Mouse (Mus musculus) stomach, postnatal 0 days (tissue): Measurements from ENCODE around the gene Polr3gl. TPM values are rescaled to one million over a fixed set of nuclear protein-coding genes. Genes with fewer than 3 reads are reported as not detected.

Experiments used
- ATAC-seq: fragments of 200-750 bp; cut with Nextera tagmentation; 2 replicates; pipeline ENCODE4 v1.8.0; 2017; ENCODE audit not compliant: low FRiP score, low TSS enrichment
- DNase-seq: peaks from one replicate; pipeline ENCODE4 v3.0.0-alpha.2; 2016; ENCODE audit warnings: low spot score
- H3K27ac ChIP-seq: fragments of 300-500 bp; sonication (generic); replicated peaks from 2 replicates; pipeline ENCODE4 v1.5.1; 2014; ENCODE audit warnings: mild to moderate bottlenecking, control low read depth
- H3K27me3 ChIP-seq: fragments of 300-500 bp; sonication (generic); 2 replicates; pipeline ENCODE4 v1.6.1; 2014; ENCODE audit warnings: low read length; ENCODE audit not compliant: control insufficient read depth, insufficient read depth
- H3K36me3 ChIP-seq: fragments of 300-500 bp; sonication (generic); 2 replicates; pipeline ENCODE4 v1.6.1; 2014; ENCODE audit warnings: low read length, mixed read lengths; ENCODE audit not compliant: control insufficient read depth, insufficient read depth
- H3K4me1 ChIP-seq: fragments of 300-500 bp; sonication (generic); replicated peaks from 2 replicates; pipeline ENCODE4 v1.6.1; 2014; ENCODE audit warnings: antibody characterized with exemption; ENCODE audit not compliant: control insufficient read depth, insufficient read depth
- H3K4me2 ChIP-seq: fragments of 300-500 bp; sonication (generic); replicated peaks from 2 replicates; pipeline ENCODE4 v1.6.1; 2014; ENCODE audit warnings: low read depth, mild to moderate bottlenecking, control low read depth, moderate library complexity
- H3K4me3 ChIP-seq: fragments of 300-500 bp; sonication (generic); 2 replicates; pipeline ENCODE4 v1.5.1; 2014; ENCODE audit warnings: low read depth, low read length, control low read depth
- H3K9ac ChIP-seq: fragments of 300-500 bp; sonication (generic); 2 replicates; pipeline ENCODE4 v1.6.1; 2014; ENCODE audit warnings: mild to moderate bottlenecking, low read length, control low read depth, mixed read lengths
- H3K9me3 ChIP-seq: fragments of 300-500 bp; sonication (generic); 2 replicates; pipeline ENCODE4 v1.6.1; 2016; ENCODE audit warnings: low read length; ENCODE audit not compliant: control insufficient read depth
- CTCF ChIP-seq: IDR thresholded peaks from 2 replicates; pipeline ENCODE4 v1.5.1; 2016; ENCODE audit warnings: antibody characterized with exemption, low read depth, mild to moderate bottlenecking, moderate library complexity
- EP300 ChIP-seq: optimal IDR thresholded peaks from 2 replicates; pipeline ENCODE3; 2016; ENCODE audit warnings: antibody characterized with exemption
- WGBS: fragments of 180-500 bp; shearing (Covaris S2); extraction: QIAGEN DNeasy Blood & Tissue Kit; methylation state at CpG from one replicate; pipeline ENCODE4 v1.1.7; 2014; 5-methylcytosine and 5-hydroxymethylcytosine counted together
- polyA plus RNA-seq: library from polyadenylated mRNA; unstranded; fragments of >200 nt; fragmentation: Nextera tagmentation; extraction: Ambion mirVana; gene quantifications from 2 replicates; pipeline ENCODE4 v1.2.1, GENCODE M21; 2015

Gene Polr3gl
- polyA plus RNA-seq, 1 experiment from 2014 or later = 16.1 TPM

GRCm38 (mm10) chr3:96540740-96541139, 53.2 kb downstream of the Polr3gl start:
- no peaks in the 10 kb centered on the region for H3K9me3 ChIP-seq
- no peak for TF ChIP-seq EP300
- TF ChIP-seq CTCF = no peak
- no peak overlapping the region for H3K9ac ChIP-seq
- ATAC-seq (no peak), DNase-seq (no peak)
- H3K4me2 ChIP-seq = no peak overlapping the region
- H3K4me3 ChIP-seq = no peak overlapping the region
- no peak overlapping the region for H3K27ac ChIP-seq
- H3K27me3 ChIP-seq = no peaks in the 10 kb centered on the region
- H3K36me3 ChIP-seq = no peaks in the 10 kb centered on the region
- 54% methylated on average over 6 of the region's 6 CpGs for WGBS
- no peaks in the 10 kb centered on the region for H3K4me1 ChIP-seq

GRCm38 (mm10) chr3:96539316-96539715, 54.7 kb downstream of the Polr3gl start:
- H3K9me3 ChIP-seq = no peaks in the 10 kb centered on the region

GRCm38 (mm10) chr3:96534300-96534699, 59.7 kb downstream of the Polr3gl start:
- TF ChIP-seq CTCF (peak; percentile 43), EP300 (no peak)
- H3K4me3 ChIP-seq = no peak overlapping the region
- no peak overlapping the region for H3K9ac ChIP-seq
- no peaks in the 10 kb centered on the region for H3K36me3 ChIP-seq
- H3K27me3 ChIP-seq = no peaks in the 10 kb centered on the region
- H3K9me3 ChIP-seq = no peaks in the 10 kb centered on the region
- no peaks in the 10 kb centered on the region for H3K4me1 ChIP-seq
- WGBS = 70% methylated on average over 2 of the region's 2 CpGs
- no peak overlapping the region for H3K27ac ChIP-seq
- no peak overlapping the region for H3K4me2 ChIP-seq
- ATAC-seq (no peak), DNase-seq (no peak)

More at GRCm38 (mm10) chr3:96539316-96539715, 54.7 kb downstream of the Polr3gl start:
- DNase-seq (no peak), ATAC-seq (no peak)
- WGBS = 73% methylated on average over 2 of the region's 2 CpGs
- Histone ChIP-seq H3K27ac (no peak overlapping the region), H3K4me1 (no peaks in the 10 kb centered on the region), H3K4me3 (no peak overlapping the region), H3K9ac (no peak overlapping the region), H3K27me3 (no peaks in the 10 kb centered on the region), H3K4me2 (no peak overlapping the region), H3K36me3 (no peaks in the 10 kb centered on the region)
- TF ChIP-seq CTCF = no peak
- TF ChIP-seq EP300 = no peak

GRCm38 (mm10) chr3:96532050-96532449, 61.9 kb downstream of the Polr3gl start:
- H3K36me3 ChIP-seq = no peaks in the 10 kb centered on the region
- 48% methylated on average over 7 of the region's 7 CpGs for WGBS
- peaks cover 5% of the 10 kb centered on the region; the same call in 1 of the 2 replicates for H3K27me3 ChIP-seq
- H3K9me3 ChIP-seq = no peaks in the 10 kb centered on the region
- DNase-seq = no peak
- TF ChIP-seq CTCF (no peak), EP300 (no peak)
- H3K27ac ChIP-seq = no peak overlapping the region
- H3K4me3 ChIP-seq = no peak overlapping the region
- H3K4me2 ChIP-seq = no peak overlapping the region
- 0 out of 2 replicates have a peak, but pooled peaks cover 2% of the 10 kb centered on the region for H3K4me1 ChIP-seq
- H3K9ac ChIP-seq = no peak overlapping the region
- no peak for ATAC-seq

GRCm38 (mm10) chr3:96528506-96528905, 65.5 kb downstream of the Polr3gl start:
- ATAC-seq = no peak
- WGBS = 59% methylated on average over 9 of the region's 9 CpGs

More at GRCm38 (mm10) chr3:96528506-96528905, 65.5 kb downstream of the Polr3gl start:
- H3K4me2 ChIP-seq = no peak overlapping the region
- H3K36me3 ChIP-seq = no peaks in the 10 kb centered on the region
- peaks cover 6% of the 10 kb centered on the region; the same call in 1 of the 2 replicates for H3K27me3 ChIP-seq
- TF ChIP-seq EP300 = no peak
- no peak for TF ChIP-seq CTCF
- no peak overlapping the region for H3K27ac ChIP-seq
- H3K9me3 ChIP-seq = no peaks in the 10 kb centered on the region
- DNase-seq = no peak
- H3K4me1 ChIP-seq = 0 out of 2 replicates have a peak, but pooled peaks cover 3% of the 10 kb centered on the region
- H3K9ac ChIP-seq = no peak overlapping the region
- no peak overlapping the region for H3K4me3 ChIP-seq

Other genes starting within 250 kb of the Polr3gl start
- gene BC107364, start 141.9 kb downstream of the Polr3gl start, polyA plus RNA-seq = 0.18 and 0.36 TPM in 2 replicates
- gene Hfe2, start 69.0 kb downstream of the Polr3gl start, polyA plus RNA-seq = 0.10 and 0.28 TPM in 2 replicates
- 273 and 276 TPM in 2 replicates for gene Txnip, start 36.2 kb downstream of the Polr3gl start, polyA plus RNA-seq
- 0.18 and 0.46 TPM in 2 replicates for gene Gm16253, start 17.2 kb downstream of the Polr3gl start, polyA plus RNA-seq
- 1.3 TPM in 2 replicates for gene Ankrd34a, start 2.5 kb upstream of the Polr3gl start, polyA plus RNA-seq
- 3.7 and 3.8 TPM in 2 replicates for gene Lix1l, start 7.0 kb upstream of the Polr3gl start, polyA plus RNA-seq
- gene Rbm8a, start 35.8 kb upstream of the Polr3gl start, polyA plus RNA-seq = 70.9 and 75.5 TPM in 2 replicates
- gene Pex11b, start 41.2 kb upstream of the Polr3gl start, polyA plus RNA-seq = 36.6 and 38.2 TPM in 2 replicates
- gene Gm42957, start 41.3 kb upstream of the Polr3gl start, polyA plus RNA-seq = 0.04 and 0.05 TPM in 2 replicates
- 0.28 and 0.42 TPM in 2 replicates for gene Itga10, start 51.4 kb upstream of the Polr3gl start, polyA plus RNA-seq
- 5.5 and 6.2 TPM in 2 replicates for gene Ankrd35, start 76.0 kb upstream of the Polr3gl start, polyA plus RNA-seq
- 23.4 and 27.1 TPM in 2 replicates for gene Pias3, start 102.2 kb upstream of the Polr3gl start, polyA plus RNA-seq
- gene Nudt17, start 114.4 kb upstream of the Polr3gl start, polyA plus RNA-seq = 7.5 and 8.2 TPM in 2 replicates
- gene Polr3c, start 133.4 kb upstream of the Polr3gl start, polyA plus RNA-seq = 19.4 and 20.3 TPM in 2 replicates
- gene Rnf115, start 133.5 kb upstream of the Polr3gl start, polyA plus RNA-seq = 27.3 and 28.7 TPM in 2 replicates
- gene Pdzk1, start 235.1 kb upstream of the Polr3gl start, polyA plus RNA-seq = 0.21 TPM in 2 replicates
- 0.13 and 0.15 TPM in 2 replicates for gene Cd160, start 235.2 kb upstream of the Polr3gl start, polyA plus RNA-seq